Mouse (Mus musculus) liver, embryonic 16.5 days (tissue): ENCODE measurements around the gene Gm6993. TPM values are rescaled to one million over a fixed set of nuclear protein-coding genes. Genes with fewer than 3 reads are reported as not detected.

ENCODE experiments used
- ATAC-seq: fragments of 200-750 bp; cut with Nextera tagmentation; 2 replicates; pipeline ENCODE4 v1.8.0; 2017; ENCODE audit warnings: low read depth, mild to moderate bottlenecking, moderate number of reproducible peaks, moderate library complexity
- H3K27ac ChIP-seq: fragments of 300-500 bp; sonication (generic); 2 replicates; pipeline ENCODE4 v1.5.1; 2014; ENCODE audit warnings: mild to moderate bottlenecking, low read length
- H3K27me3 ChIP-seq: fragments of 300-500 bp; sonication (generic); 2 replicates; pipeline ENCODE4 v1.6.1; 2014; ENCODE audit warnings: low read depth, low read length, mixed read lengths; ENCODE audit not compliant: control insufficient read depth, insufficient read depth
- H3K36me3 ChIP-seq: fragments of 300-500 bp; sonication (generic); 2 replicates; pipeline ENCODE4 v1.6.1; 2014; ENCODE audit warnings: mild to moderate bottlenecking; ENCODE audit not compliant: control insufficient read depth, insufficient read depth
- H3K4me1 ChIP-seq: fragments of 300-500 bp; sonication (generic); 2 replicates; pipeline ENCODE4 v1.6.1; 2014; ENCODE audit warnings: low read depth, low read length, mixed read lengths; ENCODE audit not compliant: control insufficient read depth
- H3K4me2 ChIP-seq: fragments of 300-500 bp; sonication (generic); 2 replicates; pipeline ENCODE4 v1.6.1; 2014; ENCODE audit warnings: low read depth, low read length, mixed read lengths
- H3K4me3 ChIP-seq: fragments of 300-500 bp; sonication (generic); 2 replicates; pipeline ENCODE4 v1.5.1; 2014; ENCODE audit warnings: low read depth, mild to moderate bottlenecking, low read length
- H3K9ac ChIP-seq: fragments of 300-500 bp; sonication (generic); 2 replicates; pipeline ENCODE4 v1.6.1; 2014; ENCODE audit warnings: low read depth, low read length
- H3K9me3 ChIP-seq: fragments of 300-500 bp; sonication (generic); replicated peaks from 2 replicates; pipeline ENCODE4 v1.6.1; 2016; ENCODE audit warnings: low read length; ENCODE audit not compliant: control insufficient read depth
- WGBS: fragments of 180-500 bp; shearing (Covaris S2); extraction: QIAGEN DNeasy Blood & Tissue Kit; methylation state at CpG from one replicate; pipeline ENCODE4 v1.1.7; 2014; ENCODE audit not compliant: insufficient replicate concordance; 5-methylcytosine and 5-hydroxymethylcytosine counted together
- polyA plus RNA-seq: library from polyadenylated mRNA; unstranded; fragments of >200 nt; fragmentation: Nextera tagmentation; extraction: Ambion mirVana; gene quantifications from 2 replicates; pipeline ENCODE4 v1.2.1, GENCODE M21; 2015

Gm6993 gene
- polyA plus RNA-seq, 1 experiment from 2014 or later: not detected

DNA sequence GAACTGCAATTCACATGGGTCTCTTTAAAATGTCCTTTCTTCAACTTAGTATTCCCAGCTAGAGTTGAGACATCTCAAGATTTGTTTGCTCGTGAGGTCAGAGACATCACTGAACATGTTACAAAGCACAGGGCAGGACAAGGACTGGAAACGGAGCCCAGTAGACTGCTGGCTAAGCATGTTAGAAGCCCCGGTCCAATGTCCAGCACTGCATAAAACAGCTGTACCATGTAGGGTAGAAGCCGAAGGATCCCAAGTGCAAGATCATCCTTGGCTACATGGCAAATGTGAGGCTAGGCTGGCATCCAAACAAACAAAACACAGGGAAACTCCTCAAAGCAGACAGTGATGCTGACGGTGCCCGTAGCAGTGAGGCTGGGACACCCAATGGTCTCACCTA, 5.6 kb upstream of the Gm6993 start:
- no peaks in the 10 kb centered on the region for H3K4me1 ChIP-seq
- H3K4me3 ChIP-seq: no peak overlapping the region
- 71% methylated on average over 6 of the region's 6 CpGs for WGBS

GRCm38 (mm10) chr12:31236861-31237595, 3.5 kb upstream of the Gm6993 start:
- no peak overlapping the region for H3K4me2 ChIP-seq
- WGBS: 65% methylated on average over 12 of the region's 12 CpGs
- no peak for ATAC-seq
- no peak overlapping the region for H3K27ac ChIP-seq
- no peaks in the 10 kb centered on the region for H3K27me3 ChIP-seq
- no peak overlapping the region for H3K9ac ChIP-seq
- no peak overlapping the region for H3K4me3 ChIP-seq
- H3K36me3 ChIP-seq: no peaks in the 10 kb centered on the region
- H3K4me1 ChIP-seq: no peaks in the 10 kb centered on the region
- no peaks in the 10 kb centered on the region for H3K9me3 ChIP-seq

More for the DNA sequence above, 5.6 kb upstream of the Gm6993 start:
- Histone ChIP-seq H3K4me2 (no peak overlapping the region), H3K9me3 (no peaks in the 10 kb centered on the region), H3K36me3 (no peaks in the 10 kb centered on the region), H3K27ac (no peak overlapping the region), H3K9ac (no peak overlapping the region), H3K27me3 (no peaks in the 10 kb centered on the region)
- ATAC-seq: no peak

DNA sequence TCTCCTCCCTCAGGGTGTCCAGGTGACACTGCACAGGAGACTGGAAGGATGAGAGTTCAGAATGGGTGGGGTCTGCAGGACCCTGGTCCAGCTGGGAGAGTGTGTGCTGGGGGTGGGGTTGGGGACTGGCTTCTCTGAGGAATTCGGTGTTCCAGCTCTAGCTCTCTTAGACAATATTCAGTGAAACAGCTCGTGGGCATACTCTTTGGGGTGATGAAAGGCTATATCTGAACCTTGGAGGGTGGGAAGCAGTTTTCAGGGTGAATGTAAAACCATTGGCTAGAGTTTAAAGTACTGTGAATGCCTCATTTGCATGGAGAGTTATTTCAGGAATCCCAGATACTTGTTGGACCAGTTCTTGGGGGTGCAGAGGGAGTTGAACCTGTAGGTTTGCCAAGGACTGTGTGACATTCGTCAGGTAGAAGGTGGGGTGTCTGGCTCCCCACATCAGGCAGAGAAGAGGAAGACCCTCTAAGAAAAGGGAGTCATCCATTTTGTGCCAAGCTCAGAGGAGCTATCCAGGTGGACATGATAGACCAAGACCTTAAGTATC, 1.5 kb upstream of the Gm6993 start:
- no peak overlapping the region for H3K27ac ChIP-seq
- no peaks in the 10 kb centered on the region for H3K27me3 ChIP-seq
- WGBS: 52% methylated on average over 3 of the region's 3 CpGs
- no peak overlapping the region for H3K9ac ChIP-seq
- H3K4me2 ChIP-seq: no peak overlapping the region
- H3K36me3 ChIP-seq: no peaks in the 10 kb centered on the region
- ATAC-seq: no peak
- H3K9me3 ChIP-seq: no peaks in the 10 kb centered on the region
- no peaks in the 10 kb centered on the region for H3K4me1 ChIP-seq
- no peak overlapping the region for H3K4me3 ChIP-seq

GRCm38 (mm10) chr12:31239798-31240197, 772 bp upstream of the Gm6993 start:
- ATAC-seq: no peak
- Histone ChIP-seq H3K9ac (no peak overlapping the region), H3K4me2 (no peak overlapping the region), H3K36me3 (no peaks in the 10 kb centered on the region), H3K4me3 (no peak overlapping the region), H3K4me1 (no peaks in the 10 kb centered on the region), H3K27me3 (no peaks in the 10 kb centered on the region), H3K27ac (no peak overlapping the region), H3K9me3 (no peaks in the 10 kb centered on the region)
- 50% methylated on average over 4 of the region's 4 CpGs for WGBS

DNA sequence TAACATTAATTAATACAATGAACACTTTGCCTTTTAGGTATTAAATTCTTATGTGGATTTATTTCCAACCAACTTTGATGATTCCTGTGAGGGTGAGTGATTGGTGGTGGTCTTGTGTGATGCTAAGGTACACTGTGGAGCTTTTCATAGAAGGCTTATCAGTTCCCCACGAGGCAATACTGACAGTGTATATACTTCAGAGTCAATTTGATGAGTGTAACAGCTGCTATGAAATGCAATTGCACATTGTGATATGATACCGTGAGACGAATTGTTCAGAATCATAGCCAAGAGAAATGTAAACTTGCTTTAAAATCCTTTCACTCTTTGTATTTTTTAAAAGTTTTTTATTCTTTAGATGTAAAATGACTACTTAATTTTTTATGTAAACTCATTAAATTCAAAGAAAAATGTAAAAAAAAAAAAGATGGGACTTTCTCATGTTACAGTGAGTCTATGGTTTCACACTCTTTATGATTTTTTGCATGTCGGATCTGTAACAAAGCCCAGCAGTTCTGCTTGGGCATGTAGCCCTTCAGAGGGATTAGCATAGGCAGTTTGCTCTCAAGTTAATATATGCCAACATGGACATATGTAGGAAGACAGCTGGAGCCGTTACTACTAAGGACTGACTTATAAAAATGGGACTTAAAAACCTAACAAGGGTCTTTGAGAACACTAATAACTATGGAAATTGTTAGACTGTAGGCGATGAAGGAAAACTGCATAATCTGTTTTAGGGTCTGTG, 1.2 kb downstream of the Gm6993 start:
- no peak for ATAC-seq
- H3K9me3 ChIP-seq: no peaks in the 10 kb centered on the region
- H3K9ac ChIP-seq: no peak overlapping the region
- no peaks in the 10 kb centered on the region for H3K36me3 ChIP-seq
- H3K4me2 ChIP-seq: no peak overlapping the region
- H3K4me3 ChIP-seq: no peak overlapping the region
- no peaks in the 10 kb centered on the region for H3K4me1 ChIP-seq
- H3K27me3 ChIP-seq: no peaks in the 10 kb centered on the region
- no peak overlapping the region for H3K27ac ChIP-seq
- 60% methylated on average over 6 of the region's 6 CpGs for WGBS

DNA sequence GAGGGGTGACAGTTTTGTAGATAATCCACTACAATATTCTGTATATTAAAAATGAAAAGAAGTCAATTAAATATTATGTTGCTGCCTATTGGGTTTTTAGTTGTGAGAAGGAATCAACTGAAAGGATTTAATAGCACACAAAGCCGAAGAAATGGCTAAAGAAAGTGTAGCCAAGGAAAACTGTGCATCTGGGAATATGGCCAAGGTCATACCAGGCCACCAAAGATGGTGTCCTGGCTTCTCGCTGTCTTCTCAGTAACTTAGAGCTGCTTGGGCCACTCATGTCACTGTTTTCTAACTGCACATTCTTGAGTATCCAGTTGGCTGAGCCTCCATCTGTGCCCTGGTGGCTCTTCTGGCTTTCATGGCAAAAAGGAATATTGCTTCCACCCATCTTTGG, 3.4 kb downstream of the Gm6993 start:
- no peak overlapping the region for H3K9ac ChIP-seq
- H3K4me1 ChIP-seq: no peaks in the 10 kb centered on the region
- no peaks in the 10 kb centered on the region for H3K9me3 ChIP-seq
- H3K4me2 ChIP-seq: no peak overlapping the region
- no peak for ATAC-seq
- no peaks in the 10 kb centered on the region for H3K27me3 ChIP-seq
- H3K27ac ChIP-seq: no peak overlapping the region
- 58% methylated on average over 2 of the region's 2 CpGs for WGBS
- no peaks in the 10 kb centered on the region for H3K36me3 ChIP-seq
- no peak overlapping the region for H3K4me3 ChIP-seq

GRCm38 (mm10) chr12:31244691-31245090, 4.1 kb downstream of the Gm6993 start:
- H3K4me2 ChIP-seq: no peak overlapping the region
- no peaks in the 10 kb centered on the region for H3K27me3 ChIP-seq
- no peak overlapping the region for H3K27ac ChIP-seq
- ATAC-seq: no peak
- 67% methylated on average over 3 of the region's 3 CpGs for WGBS
- no peaks in the 10 kb centered on the region for H3K36me3 ChIP-seq
- no peaks in the 10 kb centered on the region for H3K9me3 ChIP-seq
- H3K9ac ChIP-seq: no peak overlapping the region
- H3K4me3 ChIP-seq: no peak overlapping the region
- H3K4me1 ChIP-seq: no peaks in the 10 kb centered on the region

GRCm38 (mm10) chr12:31246153-31246552, 5.6 kb downstream of the Gm6993 start:
- Histone ChIP-seq H3K4me1 (no peaks in the 10 kb centered on the region), H3K4me3 (no peak overlapping the region), H3K9ac (no peak overlapping the region), H3K27ac (no peak overlapping the region), H3K36me3 (no peaks in the 10 kb centered on the region), H3K27me3 (no peaks in the 10 kb centered on the region), H3K4me2 (no peak overlapping the region), H3K9me3 (no peaks in the 10 kb centered on the region)
- 66% methylated on average over 3 of the region's 3 CpGs for WGBS
- no peak for ATAC-seq

GRCm38 (mm10) chr12:31246615-31247014, 6.0 kb downstream of the Gm6993 start:
- no peak overlapping the region for H3K4me2 ChIP-seq
- no peak overlapping the region for H3K27ac ChIP-seq

More at GRCm38 (mm10) chr12:31246615-31247014, 6.0 kb downstream of the Gm6993 start:
- Histone ChIP-seq H3K9me3 (no peaks in the 10 kb centered on the region), H3K4me3 (no peak overlapping the region), H3K9ac (no peak overlapping the region), H3K4me1 (no peaks in the 10 kb centered on the region), H3K27me3 (no peaks in the 10 kb centered on the region), H3K36me3 (no peaks in the 10 kb centered on the region)
- WGBS: 18% methylated on average over 3 of the region's 3 CpGs
- no peak for ATAC-seq
